Mouse (Mus musculus) liver, embryonic 14 days (tissue): ENCODE measurements around the gene Gm4869. TPM values are rescaled to one million over a fixed set of nuclear protein-coding genes. Genes with fewer than 3 reads are reported as not detected.

Source experiments
- polyA plus RNA-seq: library from polyadenylated mRNA; depleted of rRNA; stranded (reverse); fragments of >200 nt; gene quantifications from 2 replicates; pipeline ENCODE4 v1.2.3, GENCODE M21; 2012; rRNA removed

The Gm4869 gene
- 0.01 TPM in 1 of 2 replicates, not detected in the other for polyA plus RNA-seq

DNA sequence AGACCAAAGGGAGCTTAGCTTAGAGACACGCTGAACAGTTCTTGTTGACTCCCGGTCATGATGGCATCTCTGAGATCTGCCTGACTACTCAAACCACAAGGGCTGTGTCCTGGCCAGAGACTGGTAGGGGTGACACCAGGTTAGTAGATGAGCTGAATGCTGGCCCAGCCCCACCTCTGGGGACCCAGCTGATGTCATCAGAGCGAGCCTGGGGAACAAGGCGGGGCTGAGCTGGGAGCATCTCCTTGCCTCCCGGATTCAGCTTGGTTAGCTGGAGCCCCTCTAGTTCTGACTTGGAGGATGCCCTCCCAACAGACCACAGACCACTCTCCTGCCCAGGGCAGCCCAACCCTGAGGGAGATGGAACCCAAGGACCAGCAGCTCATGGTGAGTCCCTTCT lies at the start of gene Gm4869:
TSS of gene Gm4869 (plus strand) at position 301 of the 400 bp plus-strand sequence.

GRCm38 (mm10) chr5:140418489-140419441 lies 26.7 kb upstream of the Gm4869 start, which contains the start of gene Eif3b:
Eif3b (plus strand) TSS chr5:140419328.

GRCm38 (mm10) chr5:140505208-140505780 lies 59.8 kb downstream of the Gm4869 start, which contains the start of gene Chst12:
Chst12 (plus strand) TSS chr5:140505550.

Other genes with a start within 250 kb of the Gm4869 start
- 14.8 and 15.3 TPM in 2 replicates for gene Mad1l1, start 124.1 kb upstream of the Gm4869 start, polyA plus RNA-seq
- gene Nudt1, start 124.0 kb upstream of the Gm4869 start, polyA plus RNA-seq: 20.2 and 21.3 TPM in 2 replicates
- gene Mrm2, start 113.7 kb upstream of the Gm4869 start, polyA plus RNA-seq: 6.0 and 7.2 TPM in 2 replicates
- gene Snx8, start 56.4 kb upstream of the Gm4869 start, polyA plus RNA-seq: 6.1 and 6.9 TPM in 2 replicates
- gene Eif3b, start 26.3 kb upstream of the Gm4869 start, polyA plus RNA-seq: 88.6 and 93.9 TPM in 2 replicates
- gene Chst12, start 59.9 kb downstream of the Gm4869 start, polyA plus RNA-seq: 3.4 and 4.5 TPM in 2 replicates
- gene Grifin, start 119.4 kb downstream of the Gm4869 start, polyA plus RNA-seq: 2.4 and 3.0 TPM in 2 replicates
- 9.3 and 12.0 TPM in 2 replicates for gene Lfng, start 161.7 kb downstream of the Gm4869 start, polyA plus RNA-seq
- gene Ttyh3, start 203.4 kb downstream of the Gm4869 start, polyA plus RNA-seq: 6.4 and 8.1 TPM in 2 replicates